Mouse (Mus musculus) T-helper 17 cell (primary cell): ENCODE data around the gene Scgn.

Experiments used
- in situ Hi-C, 2 experiments: fragments of 300-600 bp; cut with MboI, MseI; formaldehyde crosslinking; loops; 1 replicate in 1 of 2; 2 replicates in 1 of 2; pipeline ENCODE4 v1.15.1; 2025; ENCODE audit warnings: high pct_unique_total_duplicates in 2 of 2

Scgn gene

GRCm38 (mm10) chr13:23940291-23940690 lies 50.7 kb downstream of the Scgn start:
- in situ Hi-C loops, result no loop called here

GRCm38 (mm10) chr13:23938699-23939098 lies 52.3 kb downstream of the Scgn start:
- in situ Hi-C loops, result loop anchor here in 1 of 2 experiments (10.0 kb wide), 1 partner anchor 154 kb away; no protein-coding TSS in a partner anchor

GRCm38 (mm10) chr13:23934211-23934520 lies 56.8 kb downstream of the Scgn start, which contains the start of gene Hist1h2aa:
Gene Hist1h2aa, plus strand, starts transcription at chr13:23934462.
- in situ Hi-C loops, result loop anchor here in 1 of 2 experiments (10.0 kb wide), 1 partner anchor 149 kb away; no protein-coding TSS in a partner anchor

GRCm38 (mm10) chr13:23933421-23934210 lies 57.4 kb downstream of the Scgn start, which contains the start of gene Hist1h2ba:
Gene Hist1h2ba, minus strand, starts transcription at chr13:23934156.
- in situ Hi-C loops, result loop anchor here in 1 of 2 experiments (10.0 kb wide), 1 partner anchor 149 kb away; no protein-coding TSS in a partner anchor

- in situ Hi-C loops, result loop anchor here in 1 of 2 experiments (10.0 kb wide), 1 partner anchor 146 kb away; no protein-coding TSS in a partner anchor
These were observed 60.1 kb downstream of the Scgn start for GRCm38 (mm10) chr13:23930904-23931303.

GRCm38 (mm10) chr13:23930461-23930860 lies 60.6 kb downstream of the Scgn start:
- in situ Hi-C loops, result loop anchor here in 1 of 2 experiments (10.0 kb wide), 1 partner anchor 146 kb away; no protein-coding TSS in a partner anchor

- in situ Hi-C loops, result no loop called here
These were observed 62.4 kb downstream of the Scgn start for GRCm38 (mm10) chr13:23928637-23929036.

GRCm38 (mm10) chr13:23925792-23926191 lies 65.2 kb downstream of the Scgn start:
- in situ Hi-C loops, result no loop called here

- in situ Hi-C loops, result no loop called here
These were observed 73.3 kb downstream of the Scgn start for GRCm38 (mm10) chr13:23917674-23918073.

- in situ Hi-C loops, result no loop called here
These were observed 74.9 kb downstream of the Scgn start for GRCm38 (mm10) chr13:23916132-23916531.

GRCm38 (mm10) chr13:23914376-23915167 lies 76.4 kb downstream of the Scgn start, which contains the start of gene Slc17a4:
Gene Slc17a4, minus strand, starts transcription at chr13:23915009.
- in situ Hi-C loops, result no loop called here

- in situ Hi-C loops, result no loop called here
These were observed 77.2 kb downstream of the Scgn start for GRCm38 (mm10) chr13:23913791-23914306.

GRCm38 (mm10) chr13:23911335-23911734 lies 79.7 kb downstream of the Scgn start:
- in situ Hi-C loops, result no loop called here

GRCm38 (mm10) chr13:23910121-23910520 lies 80.9 kb downstream of the Scgn start:
- in situ Hi-C loops, result no loop called here

GRCm38 (mm10) chr13:23906906-23907305 lies 84.1 kb downstream of the Scgn start:
- in situ Hi-C loops, result no loop called here
